Mouse (Mus musculus) heart, adult 2 months (tissue): ENCODE measurements around the gene Strip1.

Experiments
- CTCF ChIP-seq: fragments of 200-600 bp; IDR thresholded peaks from 2 replicates; pipeline ENCODE4 v1.8.1; 2022; ENCODE audit warnings: antibody characterized with exemption, mild to moderate bottlenecking, moderate library complexity
- EP300 ChIP-seq: fragments of 200-500 bp; IDR thresholded peaks from 2 replicates; pipeline ENCODE4 v1.6.1; 2011; ENCODE audit warnings: low read depth, low read length, control low read depth; ENCODE audit not compliant: insufficient read depth
- POLR2A ChIP-seq: fragments of 200-500 bp; IDR thresholded peaks from 2 replicates; pipeline ENCODE4 v1.6.1; 2011; ENCODE audit warnings: mild to moderate bottlenecking, low read depth, low read length, control low read depth; ENCODE audit not compliant: insufficient read depth

- no peak for TF ChIP-seq POLR2A
- no peak for TF ChIP-seq CTCF
- no peak for TF ChIP-seq EP300
Observed at GRCm38 (mm10) chr3:107655491-107655890, 24.0 kb upstream of the Strip1 start.
